Mouse (Mus musculus) liver, postnatal 0 days (tissue): ENCODE results near the gene Rint1. TPM values are rescaled to one million over a fixed set of nuclear protein-coding genes. Genes with fewer than 3 reads are reported as not detected.
A peak's percentile ranks its signal among the peaks of the same experiment; 100 is the strongest.

ENCODE experiments used
- ATAC-seq: fragments of 200-750 bp; cut with Nextera tagmentation; 2 replicates; pipeline ENCODE4 v1.8.0; 2017; ENCODE audit warnings: mild to moderate bottlenecking, moderate library complexity
- DNase-seq: peaks from one replicate; pipeline ENCODE4 v3.0.0-alpha.2; 2016
- H3K27ac ChIP-seq: fragments of 300-500 bp; sonication (generic); 2 replicates; pipeline ENCODE4 v1.5.1; 2014; ENCODE audit warnings: antibody characterized with exemption, moderate library complexity, mild to moderate bottlenecking, low read depth
- H3K27me3 ChIP-seq: fragments of 300-500 bp; sonication (generic); 2 replicates; pipeline ENCODE4 v1.6.1; 2014; ENCODE audit warnings: low read length, control low read depth, mixed read lengths; ENCODE audit not compliant: insufficient read depth
- H3K36me3 ChIP-seq: fragments of 300-500 bp; sonication (generic); replicated peaks from 2 replicates; pipeline ENCODE4 v1.6.1; 2014; ENCODE audit warnings: mild to moderate bottlenecking, control low read depth, low read length, moderate library complexity, mixed read lengths; ENCODE audit not compliant: insufficient read depth
- H3K4me1 ChIP-seq: fragments of 300-500 bp; sonication (generic); 2 replicates; pipeline ENCODE4 v1.6.1; 2014; ENCODE audit warnings: antibody characterized with exemption, mild to moderate bottlenecking, control low read depth; ENCODE audit not compliant: insufficient read depth
- H3K4me2 ChIP-seq: fragments of 300-500 bp; sonication (generic); 2 replicates; pipeline ENCODE4 v1.6.1; 2014; ENCODE audit warnings: low read depth, mild to moderate bottlenecking, low read length, moderate library complexity, mixed read lengths
- H3K4me3 ChIP-seq: fragments of 300-500 bp; sonication (generic); 2 replicates; pipeline ENCODE4 v1.5.1; 2014; ENCODE audit warnings: low read depth, low read length
- H3K9ac ChIP-seq: fragments of 300-500 bp; sonication (generic); replicated peaks from 2 replicates; pipeline ENCODE4 v1.6.1; 2014; ENCODE audit warnings: mild to moderate bottlenecking, moderate library complexity
- H3K9me3 ChIP-seq: fragments of 300-500 bp; sonication (generic); 2 replicates; pipeline ENCODE4 v1.6.1; 2016; ENCODE audit warnings: mild to moderate bottlenecking, control low read depth, low read length, mixed read lengths
- CTCF ChIP-seq: sonication (generic); IDR thresholded peaks from 2 replicates; pipeline ENCODE4 v1.5.1; 2016; ENCODE audit warnings: antibody characterized with exemption, low read depth
- EP300 ChIP-seq: IDR thresholded peaks from 2 replicates; pipeline ENCODE4 v1.6.1; 2016; ENCODE audit warnings: antibody characterized with exemption, low read depth, mild to moderate bottlenecking
- WGBS: fragments of 180-500 bp; shearing (Covaris S2); extraction: QIAGEN DNeasy Blood & Tissue Kit; methylation state at CpG from one replicate; pipeline ENCODE4 v1.1.7; 2014; ENCODE audit not compliant: insufficient replicate concordance; 5-methylcytosine and 5-hydroxymethylcytosine counted together
- polyA plus RNA-seq: library from polyadenylated mRNA; unstranded; fragments of >200 nt; fragmentation: Nextera tagmentation; extraction: Ambion mirVana; gene quantifications from 2 replicates; pipeline ENCODE4 v1.2.1, GENCODE M21; 2015

Rint1 gene
- polyA plus RNA-seq, 1 experiment from 2014 or later = 10.9 TPM

- no peak for ATAC-seq
- H3K4me3 ChIP-seq = peak overlapping the region; percentile 82
- TF ChIP-seq EP300 (no peak), CTCF (no peak)
- no peaks in the 10 kb centered on the region for H3K36me3 ChIP-seq
- H3K9me3 ChIP-seq = no peaks in the 10 kb centered on the region
- H3K4me2 ChIP-seq = peak overlapping the region; percentile 94
- DNase-seq = peak; percentile 28
- H3K9ac ChIP-seq = peak overlapping the region; percentile 68
- WGBS = 36% methylated on average over 8 of the region's 8 CpGs
- no peaks in the 10 kb centered on the region for H3K27me3 ChIP-seq
- H3K27ac ChIP-seq = no peak overlapping the region
- peaks cover 8% of the 10 kb centered on the region; the same call in 1 of the 2 replicates for H3K4me1 ChIP-seq
These were observed 5.3 kb upstream of the Rint1 start for GRCm38 (mm10) chr5:23782051-23782810.

- peak; percentile 87 for ATAC-seq
- no peak for TF ChIP-seq EP300
- no peak for TF ChIP-seq CTCF
- WGBS = under 1% methylated on average over 83 of the region's 86 CpGs
These were observed 4.3 kb upstream of the Rint1 start, which contains the start of gene Pus7 for GRCm38 (mm10) chr5:23782931-23783877. Gene Pus7 (minus strand): TSS chr5:23783711.

GRCm38 (mm10) chr5:23788390-23788830, 899 bp downstream of the Rint1 start:
- peaks cover 10% of the 10 kb centered on the region for H3K36me3 ChIP-seq
- no peak for TF ChIP-seq CTCF
- TF ChIP-seq EP300 = no peak
- 20% methylated on average over 3 of the region's 3 CpGs for WGBS
- peak overlapping the region; percentile 91 for H3K9ac ChIP-seq
- H3K4me3 ChIP-seq = peak overlapping the region; percentile 95
- no peaks in the 10 kb centered on the region for H3K9me3 ChIP-seq
- ATAC-seq (no peak), DNase-seq (no peak)
- H3K27me3 ChIP-seq = no peaks in the 10 kb centered on the region
- H3K4me2 ChIP-seq = peak overlapping the region; percentile 88
- peaks cover 12% of the 10 kb centered on the region for H3K4me1 ChIP-seq
- H3K27ac ChIP-seq = peak overlapping the region; percentile 84

More at GRCm38 (mm10) chr5:23782931-23783877, 4.3 kb upstream of the Rint1 start, which contains the start of gene Pus7:
- Histone ChIP-seq H3K4me1 (peaks cover 9% of the 10 kb centered on the region; the same call in 1 of the 2 replicates), H3K4me3 (peak within 1 kb of the TSS; percentile 82), H3K27me3 (no peaks in the 10 kb centered on the region), H3K9me3 (no peaks in the 10 kb centered on the region), H3K27ac (0 out of 2 replicates have a peak within 1 kb of the TSS, but pooled peaks have one; percentile 24), H3K36me3 (no peaks in the 10 kb centered on the region), H3K9ac (peak within 1 kb of the TSS; percentile 68), H3K4me2 (peak within 1 kb of the TSS; percentile 94)
- DNase-seq = peak; percentile 93

GRCm38 (mm10) chr5:23789078-23789612, 1.6 kb downstream of the Rint1 start:
- no peak overlapping the region for H3K9ac ChIP-seq
- H3K27me3 ChIP-seq = no peaks in the 10 kb centered on the region
- TF ChIP-seq EP300 (no peak), CTCF (0 out of 2 replicates have a peak, but pooled peaks have one; percentile 16)
- H3K36me3 ChIP-seq = peaks cover 14% of the 10 kb centered on the region
- H3K4me3 ChIP-seq = no peak overlapping the region
- peaks cover 12% of the 10 kb centered on the region for H3K4me1 ChIP-seq
- DNase-seq (no peak), ATAC-seq (no peak)
- H3K27ac ChIP-seq = no peak overlapping the region
- no peaks in the 10 kb centered on the region for H3K9me3 ChIP-seq
- peak overlapping the region; percentile 88 for H3K4me2 ChIP-seq
- WGBS = 57% methylated on average over 4 of the region's 4 CpGs

GRCm38 (mm10) chr5:23792726-23793125, 5.2 kb downstream of the Rint1 start:
- Histone ChIP-seq H3K9me3 (no peaks in the 10 kb centered on the region), H3K4me3 (no peak overlapping the region), H3K9ac (no peak overlapping the region), H3K4me2 (no peak overlapping the region), H3K36me3 (peaks cover 32% of the 10 kb centered on the region), H3K27me3 (no peaks in the 10 kb centered on the region), H3K4me1 (peaks cover 10% of the 10 kb centered on the region; the same call in 1 of the 2 replicates), H3K27ac (no peak overlapping the region)
- no peak for ATAC-seq
- TF ChIP-seq EP300 (no peak), CTCF (no peak)
- DNase-seq = no peak
- WGBS = 92% methylated on average over 2 of the region's 2 CpGs
